ENCODE assay signal across 25 mouse cellular contexts in genomic region chr9:27768788-27769187, GRCm38 (mm10). TPM values are rescaled to one million over a fixed set of nuclear protein-coding genes. Genes with fewer than 3 reads are reported as not detected.
"Had no signal": no experiment of that assay in that cellular context is flagged by ENCODE, and none has a peak within 500 bp of the region (broad histone marks: within the 10 kb centered on the region; RNA-seq: fewer than 3 reads in every experiment).

No protein-coding gene starts in this region.

- ATAC-seq: hindbrain, postnatal 0 days; intestine, embryonic 16.5 days; liver, embryonic 12.5 days had no signal

- DNase-seq: gastrocnemius, adult 2 months; gastrocnemius, postnatal 10 days; gastrocnemius, postnatal 25 days; heart, adult 2 months; heart, postnatal 4 days; kidney, adult 11 months; kidney, adult 2 months; kidney, adult 9 months; kidney, postnatal 14 days; kidney, postnatal 36 days; left cerebral cortex, postnatal 4 days had no signal

- H3K4me3 ChIP-seq: gastrocnemius, adult 2 months; heart, adult 2 months; heart, embryonic 13.5 days; heart, embryonic 15.5 days; hindbrain, embryonic 10.5 days; hindbrain, embryonic 13.5 days; hindbrain, embryonic 15.5 days; kidney, embryonic 15.5 days; limb, embryonic 13.5 days; limb, embryonic 15.5 days; liver, embryonic 12.5 days had no signal

- H3K27ac ChIP-seq: gastrocnemius, adult 2 months; heart, adult 2 months; heart, embryonic 13.5 days; heart, embryonic 15.5 days; hindbrain, embryonic 10.5 days; hindbrain, embryonic 13.5 days; hindbrain, embryonic 15.5 days; hindbrain, postnatal 0 days; kidney, embryonic 15.5 days; kidney, postnatal 0 days; limb, embryonic 13.5 days; limb, embryonic 15.5 days; liver, embryonic 12.5 days; liver, embryonic 14.5 days had no signal

RNA-seq across cellular contexts. Expression of gene Opcml, which starts 21.8 kb away (rescaled TPM):
- total RNA-seq: granulocyte monocyte progenitor cell, adult 5-6 weeks had no signal
